Mouse (Mus musculus): ENCODE measurements around the gene Gm49403. TPM values are rescaled to one million over a fixed set of nuclear protein-coding genes. Genes with fewer than 3 reads are reported as not detected.

The Gm49403 gene
- polyA plus RNA-seq, 1 experiment = not detected

- peaks cover 47% of the 10 kb centered on the region for H3K4me1 ChIP-seq
- peak overlapping the region; percentile 97 for H3K4me3 ChIP-seq (replicated peaks)
- no peaks in the 10 kb centered on the region for H3K27me3 ChIP-seq (replicated peaks)
- TF ChIP-seq FLI1 (IDR thresholded peaks at IDR 0.05; ENCODE audit: low read length) = no peak
- no peak for TF ChIP-seq GATA1 (IDR thresholded peaks at IDR 0.05; ENCODE audit: borderline replicate concordance, low read length)
- H3K9me3 ChIP-seq = no peaks in the 10 kb centered on the region
- H3K36me3 ChIP-seq (replicated peaks; ENCODE audit: low read length) = peaks cover 73% of the 10 kb centered on the region
These were observed 45.0 kb downstream of the Gm49403 start for GRCm38 (mm10) chr19:8928689-8929223.

GRCm38 (mm10) chr19:8929224-8930088 lies 45.7 kb downstream of the Gm49403 start, which contains the start of the genes Rom1 and Eml3:
Rom1 (minus strand) TSS chr19:8929356.
Eml3 (plus strand) TSS chr19:8929552.
- Histone ChIP-seq H3K27me3 (replicated peaks) (no peaks in the 10 kb centered on the region), H3K4me3 (replicated peaks) (peak within 1 kb of the TSS; percentile 97), H3K36me3 (replicated peaks; ENCODE audit: low read length) (peaks cover 75% of the 10 kb centered on the region), H3K9me3 (no peaks in the 10 kb centered on the region), H3K4me1 (peaks cover 45% of the 10 kb centered on the region)
- TF ChIP-seq FLI1 (IDR thresholded peaks at IDR 0.05; ENCODE audit: low read length) (no peak), GATA1 (IDR thresholded peaks at IDR 0.05; ENCODE audit: borderline replicate concordance, low read length) (no peak)

- TF ChIP-seq FLI1 (IDR thresholded peaks at IDR 0.05; ENCODE audit: low read length) (no peak), GATA1 (IDR thresholded peaks at IDR 0.05; ENCODE audit: borderline replicate concordance, low read length) (no peak)
- Histone ChIP-seq H3K36me3 (replicated peaks; ENCODE audit: low read length) (peaks cover 79% of the 10 kb centered on the region), H3K4me1 (peaks cover 45% of the 10 kb centered on the region), H3K27me3 (replicated peaks) (no peaks in the 10 kb centered on the region), H3K9me3 (no peaks in the 10 kb centered on the region), H3K4me3 (replicated peaks) (peak overlapping the region; percentile 97)
These were observed 46.4 kb downstream of the Gm49403 start for GRCm38 (mm10) chr19:8930117-8930516.

GRCm38 (mm10) chr19:8930771-8931170 lies 47.0 kb downstream of the Gm49403 start:
- Histone ChIP-seq H3K27me3 (replicated peaks) (no peaks in the 10 kb centered on the region), H3K4me1 (peaks cover 42% of the 10 kb centered on the region), H3K4me3 (replicated peaks) (peak overlapping the region; percentile 97), H3K9me3 (no peaks in the 10 kb centered on the region), H3K36me3 (replicated peaks; ENCODE audit: low read length) (peaks cover 79% of the 10 kb centered on the region)
- TF ChIP-seq FLI1 (IDR thresholded peaks at IDR 0.05; ENCODE audit: low read length) = no peak
- TF ChIP-seq GATA1 (IDR thresholded peaks at IDR 0.05; ENCODE audit: borderline replicate concordance, low read length) = no peak

GRCm38 (mm10) chr19:8936736-8937135 lies 53.0 kb downstream of the Gm49403 start:
- Histone ChIP-seq H3K9me3 (no peaks in the 10 kb centered on the region), H3K4me3 (replicated peaks) (no peak overlapping the region), H3K27me3 (replicated peaks) (no peaks in the 10 kb centered on the region), H3K4me1 (peaks cover 37% of the 10 kb centered on the region), H3K36me3 (replicated peaks; ENCODE audit: low read length) (peaks cover 87% of the 10 kb centered on the region)
- TF ChIP-seq GATA1 (IDR thresholded peaks at IDR 0.05; ENCODE audit: borderline replicate concordance, low read length) = no peak
- no peak for TF ChIP-seq FLI1 (IDR thresholded peaks at IDR 0.05; ENCODE audit: low read length)

Other genes with a start within 250 kb of the Gm49403 start
- gene Chrm1, start 220.1 kb upstream of the Gm49403 start, polyA plus RNA-seq (2012; ENCODE audit: insufficient read depth, low replicate concordance) = 0.02 TPM in 1 of 2 replicates, not detected in the other
- gene Slc3a2, start 160.6 kb upstream of the Gm49403 start, polyA plus RNA-seq (2012; ENCODE audit: insufficient read depth, low replicate concordance) = 139 and 161 TPM in 2 replicates
- gene Wdr74, start 148.1 kb upstream of the Gm49403 start, polyA plus RNA-seq (2012; ENCODE audit: insufficient read depth, low replicate concordance) = 3.7 and 16.5 TPM in 2 replicates
- 0.86 TPM in 1 of 2 replicates, not detected in the other for gene 1700092M07Rik, start 143.2 kb upstream of the Gm49403 start, polyA plus RNA-seq (2012; ENCODE audit: insufficient read depth, low replicate concordance)
- 18.8 and 39.1 TPM in 2 replicates for gene Stx5a, start 142.5 kb upstream of the Gm49403 start, polyA plus RNA-seq (2012; ENCODE audit: insufficient read depth, low replicate concordance)
- gene Nxf1, start 126.9 kb upstream of the Gm49403 start, polyA plus RNA-seq (2012; ENCODE audit: insufficient read depth, low replicate concordance) = 10.6 and 13.3 TPM in 2 replicates
- 53.5 and 407 TPM in 2 replicates for gene Tmem223, start 112.9 kb upstream of the Gm49403 start, polyA plus RNA-seq (2012; ENCODE audit: insufficient read depth, low replicate concordance)
- 154 and 203 TPM in 2 replicates for gene Tmem179b, start 109.5 kb upstream of the Gm49403 start, polyA plus RNA-seq (2012; ENCODE audit: insufficient read depth, low replicate concordance)
- gene Taf6l, start 97.5 kb upstream of the Gm49403 start, polyA plus RNA-seq (2012; ENCODE audit: insufficient read depth, low replicate concordance) = 33.7 and 61.6 TPM in 2 replicates
- 6.3 TPM in 1 of 2 replicates, not detected in the other for gene Polr2g, start 85.4 kb upstream of the Gm49403 start, polyA plus RNA-seq (2012; ENCODE audit: insufficient read depth, low replicate concordance)
- 1.3 and 5.9 TPM in 2 replicates for gene Zbtb3, start 81.4 kb upstream of the Gm49403 start, polyA plus RNA-seq (2012; ENCODE audit: insufficient read depth, low replicate concordance)
- 0.51 TPM in 1 of 2 replicates, not detected in the other for gene Ttc9c, start 64.6 kb upstream of the Gm49403 start, polyA plus RNA-seq (2012; ENCODE audit: insufficient read depth, low replicate concordance)
- 13.5 and 54.1 TPM in 2 replicates for gene Hnrnpul2, start 63.9 kb upstream of the Gm49403 start, polyA plus RNA-seq (2012; ENCODE audit: insufficient read depth, low replicate concordance)
- gene AC129217.1, start 54.2 kb upstream of the Gm49403 start, polyA plus RNA-seq (2012; ENCODE audit: insufficient read depth, low replicate concordance) = 44.9 and 148 TPM in 2 replicates
- gene Bscl2, start 46.5 kb upstream of the Gm49403 start, polyA plus RNA-seq (2012; ENCODE audit: insufficient read depth, low replicate concordance) = 124 and 182 TPM in 2 replicates
- not detected in 2 replicates for gene Gng3, start 44.7 kb upstream of the Gm49403 start, polyA plus RNA-seq (2012; ENCODE audit: insufficient read depth, low replicate concordance)
- 0.23 TPM in 1 of 2 replicates, not detected in the other for gene Lrrn4cl, start 33.2 kb upstream of the Gm49403 start, polyA plus RNA-seq (2012; ENCODE audit: insufficient read depth, low replicate concordance)
- 125 and 325 TPM in 2 replicates for gene Ubxn1, start 12.4 kb upstream of the Gm49403 start, polyA plus RNA-seq (2012; ENCODE audit: insufficient read depth, low replicate concordance)
- 6.2 and 84.6 TPM in 2 replicates for gene Uqcc3, start 3.0 kb upstream of the Gm49403 start, polyA plus RNA-seq (2012; ENCODE audit: insufficient read depth, low replicate concordance)
- gene Lbhd1, start 198 bp upstream of the Gm49403 start, polyA plus RNA-seq (2012; ENCODE audit: insufficient read depth, low replicate concordance) = 1.5 TPM in 1 of 2 replicates, not detected in the other
- gene 1810009A15Rik, start 4.9 kb downstream of the Gm49403 start, polyA plus RNA-seq (2012; ENCODE audit: insufficient read depth, low replicate concordance) = 10.2 and 72.7 TPM in 2 replicates
- 12.5 TPM in 1 of 2 replicates, not detected in the other for gene Gm49416, start 5.0 kb downstream of the Gm49403 start, polyA plus RNA-seq (2012; ENCODE audit: insufficient read depth, low replicate concordance)
- 22.4 and 29.0 TPM in 2 replicates for gene Ints5, start 9.1 kb downstream of the Gm49403 start, polyA plus RNA-seq (2012; ENCODE audit: insufficient read depth, low replicate concordance)
- gene Ganab, start 14.1 kb downstream of the Gm49403 start, polyA plus RNA-seq (2012; ENCODE audit: insufficient read depth, low replicate concordance) = 4.0 and 25.1 TPM in 2 replicates
- gene B3gat3, start 36.4 kb downstream of the Gm49403 start, polyA plus RNA-seq (2012; ENCODE audit: insufficient read depth, low replicate concordance) = 135 and 141 TPM in 2 replicates
- 4.2 and 8.2 TPM in 2 replicates for gene Rom1, start 45.4 kb downstream of the Gm49403 start, polyA plus RNA-seq (2012; ENCODE audit: insufficient read depth, low replicate concordance)
- 31.6 and 32.2 TPM in 2 replicates for gene Eml3, start 45.6 kb downstream of the Gm49403 start, polyA plus RNA-seq (2012; ENCODE audit: insufficient read depth, low replicate concordance)
- 5.1 and 27.3 TPM in 2 replicates for gene Mta2, start 57.9 kb downstream of the Gm49403 start, polyA plus RNA-seq (2012; ENCODE audit: insufficient read depth, low replicate concordance)
- gene Tut1, start 69.9 kb downstream of the Gm49403 start, polyA plus RNA-seq (2012; ENCODE audit: insufficient read depth, low replicate concordance) = 25.5 and 37.3 TPM in 2 replicates
- gene Eef1g, start 83.1 kb downstream of the Gm49403 start, polyA plus RNA-seq (2012; ENCODE audit: insufficient read depth, low replicate concordance) = 36.7 and 78.5 TPM in 2 replicates
- 4.6 and 28.7 TPM in 2 replicates for gene Ahnak, start 105.4 kb downstream of the Gm49403 start, polyA plus RNA-seq (2012; ENCODE audit: insufficient read depth, low replicate concordance)
- not detected in 2 replicates for gene Scgb1a1, start 204.0 kb downstream of the Gm49403 start, polyA plus RNA-seq (2012; ENCODE audit: insufficient read depth, low replicate concordance)